Mouse (Mus musculus): Measurements from ENCODE around the gene Zcchc14. TPM values are rescaled to one million over a fixed set of nuclear protein-coding genes. Genes with fewer than 3 reads are reported as not detected.

The Zcchc14 gene
- total RNA-seq, 1 experiment from 2014 or later = 41.0 TPM

- DNase-seq = peak; percentile 73
Observed at GRCm38 (mm10) chr8:121665329-121665728, 12.6 kb upstream of the Zcchc14 start.

DNA sequence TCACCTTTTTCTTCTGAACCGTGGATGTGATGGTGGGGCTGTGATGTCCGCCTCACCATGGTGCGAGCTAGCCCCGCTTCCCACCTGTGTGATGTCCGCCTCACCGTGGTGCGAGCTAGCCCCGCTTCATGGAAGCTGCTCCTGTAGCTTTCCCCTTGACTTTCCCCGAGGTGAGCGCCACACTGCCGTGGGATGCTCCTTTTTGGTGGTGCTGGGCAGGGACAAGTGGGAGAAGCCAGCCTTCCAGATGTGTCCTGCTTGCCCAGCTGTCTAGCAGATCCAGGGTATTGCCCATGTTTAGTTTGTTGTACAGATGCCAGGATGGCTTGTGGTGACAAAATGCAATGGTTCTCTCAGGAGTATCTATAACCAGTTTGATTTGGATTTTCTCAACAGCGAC lies 10.4 kb upstream of the Zcchc14 start:
- DNase-seq = no peak

- DNase-seq = no peak
Observed at GRCm38 (mm10) chr8:121661631-121662357, 9.1 kb upstream of the Zcchc14 start.

- no peak for DNase-seq
Observed at GRCm38 (mm10) chr8:121660602-121661001, 7.9 kb upstream of the Zcchc14 start.

DNA sequence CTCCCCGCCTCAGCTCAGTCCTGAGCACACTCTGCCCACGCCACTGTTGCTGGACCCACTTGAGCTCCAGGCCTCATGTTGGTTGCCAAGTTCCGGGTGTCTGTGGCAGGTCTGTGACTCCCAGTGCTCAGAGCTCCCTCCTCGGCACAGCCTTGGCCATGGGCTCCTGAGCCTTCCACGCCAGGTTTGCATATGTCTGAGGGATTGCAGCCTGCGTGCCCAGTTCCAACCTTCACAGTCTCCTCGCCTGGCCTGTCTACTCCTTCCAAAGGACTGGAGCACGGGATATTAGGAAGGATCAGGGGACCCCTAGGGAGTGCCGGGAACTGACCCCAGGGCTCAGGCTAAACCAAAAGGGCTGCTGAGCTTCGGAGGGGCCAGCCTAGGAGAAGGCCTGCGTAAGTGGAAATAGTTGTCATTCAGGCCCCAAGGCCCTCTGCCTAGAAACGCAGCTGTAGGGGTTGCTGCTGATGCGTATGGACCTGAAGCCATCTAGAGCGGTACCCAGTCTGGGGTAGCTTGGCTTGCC lies 2.3 kb upstream of the Zcchc14 start:
- no peak for DNase-seq

- no peak for DNase-seq
Observed at GRCm38 (mm10) chr8:121654131-121654530, 1.4 kb upstream of the Zcchc14 start.

GRCm38 (mm10) chr8:121653340-121654019 lies 779 bp upstream of the Zcchc14 start:
- DNase-seq = no peak

- peak; percentile 71 for DNase-seq
Observed at GRCm38 (mm10) chr8:121651874-121652361, 783 bp downstream of the Zcchc14 start.

DNA sequence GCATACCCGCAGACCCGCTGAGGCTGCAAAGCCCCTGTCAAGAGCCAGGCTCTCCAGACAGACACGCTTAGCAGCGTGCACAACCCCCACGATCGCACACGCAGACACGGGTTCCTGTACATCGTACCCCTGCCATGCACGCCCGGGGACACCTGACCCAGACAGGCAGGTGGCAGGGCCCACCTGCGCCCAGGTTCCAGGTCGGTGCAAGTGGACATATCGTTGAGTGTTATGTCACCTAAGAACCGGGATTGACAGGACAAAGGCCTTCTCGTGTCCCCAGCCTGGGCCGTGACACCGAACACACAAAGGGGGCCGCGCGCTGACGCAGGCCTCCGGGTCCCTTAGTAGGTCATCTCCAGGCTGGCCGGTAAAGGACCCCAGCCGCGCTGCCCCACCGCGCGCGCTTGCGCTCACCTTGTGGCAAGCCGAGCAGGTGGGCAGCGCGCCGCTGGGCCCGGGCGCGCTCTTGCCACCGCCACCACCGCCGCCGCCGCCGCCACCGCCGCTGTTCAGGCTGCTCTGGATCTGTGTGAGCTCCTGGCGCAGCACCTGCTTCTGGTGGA lies 1.3 kb downstream of the Zcchc14 start:
- peak; percentile 53 for DNase-seq

DNA sequence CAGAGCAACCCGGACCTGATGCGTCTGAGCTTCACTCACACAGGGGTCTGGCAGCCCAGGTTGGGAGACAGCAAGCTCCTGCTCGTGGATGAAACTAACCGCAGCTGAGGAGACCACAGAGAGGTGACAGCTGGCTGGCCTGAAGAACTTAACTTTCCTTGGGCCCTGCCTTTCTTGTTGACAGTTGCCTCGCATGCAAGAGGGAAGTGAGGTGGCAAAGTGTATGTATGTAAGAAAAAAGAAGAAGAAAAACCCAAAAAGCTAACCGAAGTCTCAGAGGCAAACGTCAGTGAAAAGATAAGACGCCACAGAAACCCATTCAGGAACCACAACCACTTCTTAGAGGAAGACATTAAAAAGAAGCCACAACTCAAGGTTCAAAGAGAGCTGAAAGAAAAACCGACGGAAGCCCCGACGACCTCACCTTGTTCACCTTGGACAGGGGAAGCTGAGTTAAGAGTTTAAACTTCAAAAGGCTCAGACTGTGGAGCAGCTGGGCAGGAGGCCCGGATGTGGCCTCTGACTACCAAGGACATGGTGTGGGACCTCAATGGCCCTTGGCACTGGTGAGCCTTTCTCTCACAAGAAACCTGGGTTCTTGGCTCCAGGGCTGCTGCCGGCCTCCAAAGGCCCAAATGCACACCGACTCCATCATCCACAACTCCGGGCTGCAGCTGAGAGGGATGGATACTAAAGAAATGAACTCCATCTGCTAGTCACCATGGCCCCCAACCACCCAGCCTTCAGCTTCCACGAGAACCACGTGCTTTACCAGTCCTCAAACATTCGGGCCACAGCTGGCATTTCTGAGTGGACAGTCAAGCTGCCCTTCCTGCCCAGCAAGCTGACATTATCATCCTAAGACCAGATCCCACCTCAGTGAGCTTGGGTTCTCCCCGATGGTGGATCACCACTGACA lies 2.1 kb downstream of the Zcchc14 start:
- peak; percentile 60 for DNase-seq

DNA sequence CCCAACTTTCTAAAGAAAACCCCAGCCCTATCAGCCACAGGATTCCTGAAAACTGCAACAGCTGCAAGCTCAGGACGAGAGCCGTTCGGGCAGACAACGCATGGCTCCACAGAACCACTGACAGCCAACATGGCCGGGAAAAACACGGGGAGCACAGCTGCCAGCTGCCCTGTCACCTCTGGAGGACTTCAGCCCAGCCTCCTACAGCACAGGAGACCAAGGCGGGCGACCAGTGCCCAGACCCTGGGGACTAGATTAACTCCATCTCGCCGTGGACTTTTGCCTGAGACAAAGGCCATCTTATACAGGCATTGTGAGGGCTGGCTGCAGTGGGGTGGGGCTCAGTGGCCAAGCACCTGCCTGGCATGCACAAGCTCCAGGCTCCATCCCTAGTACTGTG lies 2.8 kb downstream of the Zcchc14 start:
- DNase-seq = no peak

- no peak for DNase-seq
Observed at GRCm38 (mm10) chr8:121649423-121649822, 3.3 kb downstream of the Zcchc14 start.

GRCm38 (mm10) chr8:121648451-121648850 lies 4.2 kb downstream of the Zcchc14 start:
- DNase-seq = no peak

DNA sequence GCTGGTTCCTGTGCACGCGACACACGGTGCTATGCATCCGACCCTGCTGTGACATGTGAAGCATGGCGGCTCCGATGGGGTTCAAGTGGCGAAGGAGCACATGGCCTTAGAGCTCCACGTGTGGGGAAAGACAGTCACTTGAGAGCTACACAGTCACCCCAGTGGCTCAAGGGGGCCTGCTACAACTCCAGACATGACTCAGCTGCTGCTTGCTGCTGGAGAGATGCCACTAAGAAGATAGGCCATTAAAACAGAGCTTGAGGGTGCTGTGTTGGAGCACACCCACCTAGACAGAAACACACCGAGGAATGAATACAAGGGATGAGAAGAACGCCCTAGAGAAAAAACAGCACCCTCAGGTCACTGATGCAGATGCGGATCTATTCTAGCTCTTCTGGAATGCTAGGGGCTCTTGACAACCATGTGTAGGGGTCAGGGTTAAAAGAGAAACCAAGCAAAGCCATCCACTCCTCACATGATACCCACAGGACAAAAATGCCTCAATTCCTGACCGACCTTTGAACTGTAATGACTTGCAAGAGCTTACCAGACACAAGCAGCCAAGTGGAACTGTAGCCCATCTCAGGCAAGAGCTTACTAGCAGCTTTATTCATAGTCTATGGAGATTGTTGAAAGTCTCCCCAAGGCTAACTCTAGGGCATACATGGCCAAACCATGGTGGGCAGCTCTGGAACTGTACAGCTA lies 5.0 kb downstream of the Zcchc14 start:
- peak; percentile 19 for DNase-seq

GRCm38 (mm10) chr8:121643384-121643783 lies 9.3 kb downstream of the Zcchc14 start:
- DNase-seq = no peak

- DNase-seq = no peak
Observed at GRCm38 (mm10) chr8:121642804-121643203, 9.9 kb downstream of the Zcchc14 start.

DNA sequence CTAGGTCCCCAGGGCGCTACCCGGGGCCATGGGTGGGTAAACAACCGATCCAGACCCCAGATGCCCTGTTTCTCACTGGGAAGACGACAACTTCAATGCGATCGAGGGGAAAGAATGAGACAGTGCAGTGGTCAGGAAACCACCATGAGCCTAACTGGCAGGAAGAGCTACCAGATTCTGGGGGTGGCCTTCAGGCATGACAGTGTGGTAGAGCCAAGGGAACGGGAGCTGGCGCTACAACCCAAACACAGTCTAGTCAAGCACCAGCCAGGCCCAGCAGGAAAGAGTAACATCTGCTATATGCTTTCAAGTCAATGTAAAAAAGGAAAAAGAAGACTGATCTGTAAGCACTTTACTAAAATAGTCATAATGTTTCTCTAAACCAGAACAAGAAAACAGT lies 16.5 kb downstream of the Zcchc14 start:
- DNase-seq = no peak

GRCm38 (mm10) chr8:121635534-121635933 lies 17.2 kb downstream of the Zcchc14 start:
- peak; percentile 62 for DNase-seq

GRCm38 (mm10) chr8:121632401-121632800 lies 20.3 kb downstream of the Zcchc14 start:
- no peak for DNase-seq

- DNase-seq = peak; percentile 70
Observed at GRCm38 (mm10) chr8:121631645-121632071, 21.0 kb downstream of the Zcchc14 start.

DNA sequence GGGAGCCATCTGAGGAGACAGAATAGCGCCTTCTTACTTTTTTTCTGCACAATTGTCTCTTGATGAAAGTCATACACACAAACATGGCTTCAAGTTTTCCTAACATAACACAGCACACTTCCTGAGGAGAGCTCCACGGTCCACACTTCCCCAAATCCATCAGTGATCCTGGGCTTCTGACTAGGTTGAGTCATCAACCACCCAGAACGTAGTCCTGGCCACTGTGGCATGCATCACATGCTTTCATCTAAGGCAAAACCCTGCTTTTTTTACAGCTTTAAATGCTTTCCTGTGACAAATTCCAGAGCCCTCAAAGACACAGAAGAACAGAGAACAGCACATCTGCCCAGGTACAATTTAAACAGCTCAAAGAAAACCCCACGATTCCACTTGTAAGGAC lies 24.0 kb downstream of the Zcchc14 start:
- DNase-seq = no peak
